Mouse (Mus musculus) hindbrain, embryonic 16.5 days (tissue): ENCODE data around the gene Ryr2. TPM values are rescaled to one million over a fixed set of nuclear protein-coding genes. Genes with fewer than 3 reads are reported as not detected.
"Not testable (repeated sequence)": the region's sequence is repeated elsewhere in the genome, so short reads cannot be mapped to it uniquely, and the experiment has no call there.

Source experiments
- ATAC-seq: fragments of 200-750 bp; cut with Nextera tagmentation; 2 replicates; pipeline ENCODE4 v1.8.0; 2017; ENCODE audit warnings: moderate TSS enrichment, moderate library complexity
- H3K27ac ChIP-seq: fragments of 300-500 bp; sonication (generic); 2 replicates; pipeline ENCODE4 v1.5.1; 2014; ENCODE audit warnings: low read depth, mild to moderate bottlenecking, control low read depth, low read length, moderate library complexity
- H3K27me3 ChIP-seq: fragments of 300-500 bp; sonication (generic); replicated peaks from 2 replicates; pipeline ENCODE4 v1.6.1; 2014; ENCODE audit warnings: low read length; ENCODE audit not compliant: control insufficient read depth, insufficient read depth
- H3K36me3 ChIP-seq: fragments of 300-500 bp; sonication (generic); 2 replicates; pipeline ENCODE4 v1.6.1; 2014; ENCODE audit warnings: mild to moderate bottlenecking, low read length, moderate library complexity, mixed read lengths; ENCODE audit not compliant: control insufficient read depth, insufficient read depth
- H3K4me1 ChIP-seq: fragments of 300-500 bp; sonication (generic); 2 replicates; pipeline ENCODE4 v1.6.1; 2014; ENCODE audit warnings: low read depth, low read length; ENCODE audit not compliant: control insufficient read depth, insufficient read depth
- H3K4me2 ChIP-seq: fragments of 300-500 bp; sonication (generic); 2 replicates; pipeline ENCODE4 v1.6.1; 2014; ENCODE audit warnings: mild to moderate bottlenecking, low read length, control low read depth, moderate library complexity
- H3K4me3 ChIP-seq: fragments of 300-500 bp; sonication (generic); 2 replicates; pipeline ENCODE4 v1.5.1; 2014; ENCODE audit warnings: mild to moderate bottlenecking, low read length, control low read depth, moderate library complexity
- H3K9ac ChIP-seq: fragments of 300-500 bp; sonication (generic); 2 replicates; pipeline ENCODE4 v1.6.1; 2014; ENCODE audit warnings: low read depth, mild to moderate bottlenecking, control low read depth, low read length, moderate library complexity
- H3K9me3 ChIP-seq: fragments of 300-500 bp; sonication (generic); 2 replicates; pipeline ENCODE4 v1.6.1; 2014; ENCODE audit warnings: mild to moderate bottlenecking, low read length, moderate library complexity; ENCODE audit not compliant: control insufficient read depth
- WGBS: fragments of 180-500 bp; shearing (Covaris S2); extraction: QIAGEN DNeasy Blood & Tissue Kit; methylation state at CpG from one replicate; pipeline ENCODE4 v1.1.7; 2014; 5-methylcytosine and 5-hydroxymethylcytosine counted together
- polyA plus RNA-seq: library from polyadenylated mRNA; unstranded; fragments of >200 nt; fragmentation: Nextera tagmentation; extraction: Ambion mirVana; gene quantifications from 2 replicates; pipeline ENCODE4 v1.2.1, GENCODE M21; 2015

Gene Ryr2
- polyA plus RNA-seq: 3.6 and 5.0 TPM in 2 replicates

DNA sequence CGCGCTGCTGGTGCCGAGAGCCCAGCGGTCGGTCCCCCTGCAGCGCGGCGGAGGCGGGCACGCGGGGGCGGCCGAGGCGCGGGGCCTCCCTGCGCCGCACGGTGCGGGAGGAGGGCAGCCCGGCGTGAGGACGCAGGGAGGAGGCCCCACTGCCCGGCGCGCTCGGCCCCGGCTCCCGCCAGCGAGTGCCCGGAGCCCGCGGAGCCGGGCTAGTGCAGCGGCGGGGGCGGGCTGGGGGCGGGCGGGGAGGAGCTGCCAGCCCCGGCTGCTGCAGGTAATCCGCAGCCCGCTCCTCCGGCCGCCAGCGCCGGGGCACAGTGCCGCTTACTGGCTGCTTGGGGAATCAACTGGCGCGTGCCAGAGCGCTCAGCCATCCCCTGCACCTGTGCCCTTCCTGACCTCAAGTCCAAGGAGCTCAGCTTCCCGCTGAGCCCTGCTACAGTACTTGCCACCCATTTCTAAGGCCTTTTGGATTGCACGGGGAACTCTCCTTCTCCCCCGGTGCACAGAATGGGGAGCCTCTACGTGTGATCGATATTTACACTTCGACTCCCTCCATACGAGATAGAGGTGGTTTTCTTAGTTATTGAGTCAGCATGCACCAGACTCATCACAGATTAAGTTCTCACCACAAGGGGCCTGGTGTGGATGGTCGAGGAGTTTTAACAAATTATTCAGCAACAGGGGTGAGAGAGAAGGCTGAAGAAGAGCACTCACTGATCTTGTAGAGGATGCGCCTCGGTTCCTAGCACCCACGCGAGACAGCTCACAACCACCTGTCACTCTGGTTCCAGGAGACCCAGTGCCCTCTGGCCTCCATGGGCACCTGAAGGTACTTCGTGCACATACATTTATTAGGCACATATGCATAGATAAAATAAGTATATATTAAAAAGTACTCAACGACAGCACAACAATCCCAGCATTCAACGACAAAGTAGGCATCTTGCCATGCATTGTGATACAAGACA, at the start of gene Ryr2:
Gene Ryr2, minus strand, starts transcription at position 284 of the 971 bp plus-strand sequence.
- WGBS: 19% methylated on average over 23 of the region's 64 CpGs
- no peaks in the 10 kb centered on the region for H3K9me3 ChIP-seq
- H3K27me3 ChIP-seq: no peaks in the 10 kb centered on the region; the same call in 1 of the 2 replicates
- H3K27ac ChIP-seq: peak within 1 kb of the TSS; percentile 87
- H3K4me1 ChIP-seq: peaks cover 6% of the 10 kb centered on the region
- H3K36me3 ChIP-seq: no peaks in the 10 kb centered on the region
- ATAC-seq: peak; percentile 89
- H3K4me3 ChIP-seq: peak within 1 kb of the TSS; percentile 59
- H3K4me2 ChIP-seq: peak within 1 kb of the TSS; percentile 89
- H3K9ac ChIP-seq: peak within 1 kb of the TSS; percentile 78

DNA sequence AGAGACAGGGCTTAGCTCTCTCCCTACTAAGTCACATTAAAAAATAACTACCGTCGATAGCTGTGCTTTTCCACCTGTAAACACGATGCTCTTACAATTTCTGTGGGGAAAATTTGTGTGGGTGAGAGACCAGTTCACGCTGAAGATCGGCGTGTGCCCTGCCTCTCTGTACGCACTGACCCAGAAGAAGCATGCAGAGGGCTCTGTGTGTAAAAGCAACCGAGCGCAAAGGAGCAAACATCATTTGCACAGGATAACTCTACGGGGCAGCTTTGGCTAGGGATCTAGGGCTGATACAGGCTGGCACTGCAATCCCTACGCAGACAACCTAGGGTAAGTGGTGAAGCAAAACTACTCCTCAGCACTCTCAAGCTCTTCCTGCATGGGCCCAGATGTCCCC, 47.2 kb upstream of the Ryr2 start:
- 73% methylated on average over 11 of the region's 11 CpGs for WGBS
- no peak overlapping the region for H3K4me3 ChIP-seq
- ATAC-seq: peak; percentile 14; the same call in 1 of the 2 replicates
- H3K27me3 ChIP-seq: no peaks in the 10 kb centered on the region
- H3K27ac ChIP-seq: no peak overlapping the region
- H3K9ac ChIP-seq: no peak overlapping the region
- no peak overlapping the region for H3K4me2 ChIP-seq
- H3K9me3 ChIP-seq: no peaks in the 10 kb centered on the region; the same call in 1 of the 2 replicates
- H3K36me3 ChIP-seq: no peaks in the 10 kb centered on the region
- no peaks in the 10 kb centered on the region for H3K4me1 ChIP-seq

DNA sequence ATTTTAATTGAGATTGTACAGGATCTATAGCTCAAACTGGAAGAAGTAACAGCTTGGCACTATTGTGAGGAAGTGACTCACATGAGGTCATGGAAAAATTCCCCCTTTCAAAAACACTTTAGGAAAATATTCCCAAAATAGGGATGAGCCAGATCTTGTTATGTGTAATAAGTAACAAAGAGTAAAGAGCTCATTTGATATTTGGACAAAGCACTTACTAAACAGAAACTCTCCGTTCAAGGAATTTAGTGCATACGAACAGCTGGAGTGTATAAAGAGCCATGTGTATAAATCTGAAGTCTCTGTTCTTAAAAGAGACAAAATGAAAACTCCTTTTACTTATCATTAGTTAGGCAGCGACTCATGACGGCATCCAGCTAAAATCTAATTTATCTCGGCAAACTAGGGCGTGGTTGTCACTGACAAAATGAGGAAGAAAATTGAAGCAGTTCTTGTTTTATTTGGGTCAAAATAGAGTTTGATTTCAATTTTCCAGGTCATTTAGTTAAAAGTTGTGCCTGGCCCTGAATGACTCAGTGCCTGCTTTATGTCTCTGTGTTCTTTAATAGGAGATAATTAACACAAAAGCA, 40.3 kb upstream of the Ryr2 start:
- Histone ChIP-seq H3K9ac (no peak overlapping the region), H3K27ac (no peak overlapping the region), H3K4me2 (no peak overlapping the region), H3K4me3 (no peak overlapping the region), H3K9me3 (no peaks in the 10 kb centered on the region; the same call in 1 of the 2 replicates), H3K27me3 (no peaks in the 10 kb centered on the region), H3K4me1 (no peaks in the 10 kb centered on the region), H3K36me3 (no peaks in the 10 kb centered on the region)
- 65% methylated on average over 6 of the region's 6 CpGs for WGBS
- ATAC-seq: no peak

DNA sequence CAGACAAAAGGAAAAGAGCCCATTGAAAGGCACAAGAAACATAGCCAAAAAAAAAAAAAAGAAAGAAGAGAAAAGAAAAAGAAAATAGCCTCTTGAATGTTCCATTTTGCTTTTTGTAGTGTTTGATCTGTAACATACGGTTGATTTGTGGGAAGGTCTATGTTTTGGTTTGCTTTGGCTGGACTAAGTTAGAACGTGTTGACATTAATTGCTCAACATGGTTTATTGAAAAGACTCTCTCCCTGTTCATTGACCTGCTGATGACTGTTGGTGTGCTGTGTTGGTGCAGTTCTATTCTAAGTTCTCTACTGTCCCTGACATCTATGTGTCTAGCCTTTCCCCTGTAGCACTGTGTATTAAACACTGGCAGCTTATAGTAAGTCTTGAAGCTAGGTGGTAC, 39.7 kb upstream of the Ryr2 start:
- H3K27me3 ChIP-seq: no peaks in the 10 kb centered on the region
- H3K9me3 ChIP-seq: no peaks in the 10 kb centered on the region; the same call in 1 of the 2 replicates
- H3K9ac ChIP-seq: no peak overlapping the region
- no peaks in the 10 kb centered on the region for H3K4me1 ChIP-seq
- H3K27ac ChIP-seq: no peak overlapping the region
- no peak overlapping the region for H3K4me2 ChIP-seq
- ATAC-seq: no peak
- WGBS: 89% methylated on average over 2 of the region's 2 CpGs
- H3K36me3 ChIP-seq: no peaks in the 10 kb centered on the region
- no peak overlapping the region for H3K4me3 ChIP-seq

DNA sequence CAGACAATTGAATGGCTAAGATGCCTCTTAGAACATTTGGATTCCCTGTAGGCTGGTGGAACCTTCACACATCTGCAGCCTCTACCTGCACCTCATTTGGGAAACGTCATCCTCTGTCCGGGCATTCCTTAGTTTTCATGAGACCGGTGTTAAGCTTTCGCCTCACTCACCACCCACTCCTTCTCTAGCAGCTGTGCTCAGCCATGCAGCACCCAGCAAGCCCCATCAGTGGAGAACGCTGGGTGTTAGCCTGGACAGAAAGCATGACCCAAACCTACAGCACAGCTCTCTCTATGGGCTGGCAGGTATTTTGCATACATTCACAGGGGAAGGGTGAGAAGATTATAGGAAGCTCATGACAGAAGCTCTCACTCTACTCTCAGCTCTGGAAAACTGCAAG, 36.6 kb upstream of the Ryr2 start:
- Histone ChIP-seq H3K4me1 (no peaks in the 10 kb centered on the region), H3K36me3 (no peaks in the 10 kb centered on the region), H3K9ac (no peak overlapping the region), H3K9me3 (no peaks in the 10 kb centered on the region; the same call in 1 of the 2 replicates), H3K4me2 (no peak overlapping the region), H3K27me3 (no peaks in the 10 kb centered on the region), H3K4me3 (no peak overlapping the region), H3K27ac (no peak overlapping the region)
- ATAC-seq: no peak
- 92% methylated on average over 5 of the region's 5 CpGs for WGBS

DNA sequence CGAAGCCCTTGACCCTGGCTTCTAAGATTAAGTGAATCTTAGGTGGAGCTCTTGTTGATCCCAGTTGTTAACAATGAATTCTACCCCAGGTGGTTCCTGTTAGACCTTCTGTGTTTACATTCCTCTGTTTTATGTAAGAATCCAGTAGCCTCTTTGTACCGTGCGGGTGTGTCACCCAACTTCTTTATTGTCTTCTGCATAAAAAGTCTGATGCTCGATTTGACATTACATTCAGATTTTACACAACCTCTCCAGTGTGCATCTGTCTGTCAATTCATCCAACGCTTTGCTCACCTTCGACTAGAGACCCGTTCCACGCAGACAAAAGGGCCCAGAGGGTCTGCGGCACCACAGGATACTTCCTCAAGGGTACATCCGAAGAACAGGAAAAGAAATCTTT, 29.7 kb upstream of the Ryr2 start:
- not testable (repeated sequence) for H3K36me3 ChIP-seq, H3K27me3 ChIP-seq, H3K27ac ChIP-seq, H3K9me3 ChIP-seq, H3K4me2 ChIP-seq, H3K4me1 ChIP-seq, H3K9ac ChIP-seq, ATAC-seq, H3K4me3 ChIP-seq
- WGBS: 90% methylated on average over 10 of the region's 10 CpGs

DNA sequence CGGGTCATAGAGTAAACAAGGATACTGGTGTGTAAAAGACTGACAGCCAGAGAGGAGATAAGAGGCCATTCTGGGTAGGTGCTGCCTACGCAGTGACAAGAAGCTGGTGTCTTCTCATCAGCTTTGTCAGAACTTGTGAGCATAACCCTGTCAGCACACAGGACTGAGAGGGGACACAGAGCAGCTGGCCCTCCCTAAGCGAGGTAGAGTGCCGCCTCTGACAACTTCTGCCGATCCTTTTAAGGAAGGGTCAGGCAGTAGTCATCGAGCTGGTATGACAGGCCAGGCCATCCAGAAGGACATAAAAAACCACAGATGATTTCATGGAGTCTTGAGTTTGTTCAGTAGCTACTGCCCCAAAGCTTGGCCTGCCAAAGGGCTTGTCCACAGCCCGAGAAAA, 26.8 kb upstream of the Ryr2 start:
- H3K9me3 ChIP-seq: no peaks in the 10 kb centered on the region
- H3K36me3 ChIP-seq: no peaks in the 10 kb centered on the region
- ATAC-seq: no peak
- H3K4me2 ChIP-seq: no peak overlapping the region
- H3K4me1 ChIP-seq: no peaks in the 10 kb centered on the region; the same call in 1 of the 2 replicates
- H3K4me3 ChIP-seq: no peak overlapping the region
- H3K27ac ChIP-seq: no peak overlapping the region
- H3K9ac ChIP-seq: no peak overlapping the region
- 91% methylated on average over 7 of the region's 7 CpGs for WGBS
- no peaks in the 10 kb centered on the region for H3K27me3 ChIP-seq

DNA sequence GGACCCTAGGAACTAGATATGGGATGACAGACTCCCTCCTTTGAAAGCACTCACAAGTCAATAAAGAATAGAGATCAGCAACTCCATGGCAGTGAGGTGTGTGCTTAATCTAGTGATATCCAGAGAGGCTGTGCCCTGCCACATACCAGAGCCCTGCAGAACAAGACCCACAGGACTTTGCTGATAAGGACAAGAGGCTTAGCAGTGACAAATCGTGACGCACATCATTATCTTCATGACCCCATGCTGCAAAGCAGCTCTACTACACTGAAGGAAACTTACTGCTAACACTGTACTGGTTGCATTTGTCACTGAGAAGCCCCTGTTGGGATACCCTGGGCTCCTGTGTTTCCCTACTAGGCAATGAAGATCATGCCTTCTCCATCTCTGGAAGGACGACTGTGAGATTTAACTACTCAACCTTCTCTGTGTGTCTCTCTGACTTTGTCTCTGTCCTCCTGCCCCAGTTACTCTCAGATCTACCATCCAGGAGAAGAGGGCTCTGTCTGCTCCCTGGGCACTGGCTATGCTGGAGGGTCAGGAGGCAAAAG, 25.5 kb upstream of the Ryr2 start:
- H3K9me3 ChIP-seq: no peaks in the 10 kb centered on the region
- H3K27me3 ChIP-seq: no peaks in the 10 kb centered on the region
- H3K4me2 ChIP-seq: no peak overlapping the region
- H3K36me3 ChIP-seq: no peaks in the 10 kb centered on the region
- H3K4me3 ChIP-seq: no peak overlapping the region
- no peaks in the 10 kb centered on the region; the same call in 1 of the 2 replicates for H3K4me1 ChIP-seq
- no peak overlapping the region for H3K27ac ChIP-seq
- 82% methylated on average over 3 of the region's 3 CpGs for WGBS
- no peak overlapping the region for H3K9ac ChIP-seq
- ATAC-seq: no peak

DNA sequence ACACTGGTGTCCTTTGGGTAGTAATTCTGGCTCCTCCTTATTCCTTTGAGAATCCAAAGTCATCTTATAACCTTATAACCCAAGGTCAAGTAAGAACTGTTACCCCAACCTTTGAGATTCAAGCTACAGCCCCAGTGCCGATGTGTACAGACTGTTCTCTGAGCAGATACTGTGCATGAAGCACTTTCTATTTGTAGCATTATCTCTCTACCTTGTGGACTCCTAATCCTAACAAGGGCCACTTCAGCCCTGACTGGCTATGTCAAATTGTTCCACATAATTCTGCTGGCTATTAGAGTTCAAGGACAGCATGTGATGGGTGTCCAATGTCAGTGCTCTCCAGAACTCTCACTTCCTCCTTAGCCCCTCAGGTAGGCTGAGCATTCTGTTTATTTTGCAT, 22.4 kb upstream of the Ryr2 start:
- Histone ChIP-seq H3K36me3 (no peaks in the 10 kb centered on the region), H3K4me3 (no peak overlapping the region), H3K4me2 (no peak overlapping the region), H3K4me1 (no peaks in the 10 kb centered on the region; the same call in 1 of the 2 replicates), H3K27ac (no peak overlapping the region), H3K9me3 (no peaks in the 10 kb centered on the region), H3K9ac (no peak overlapping the region), H3K27me3 (no peaks in the 10 kb centered on the region)
- no peak for ATAC-seq
- 95% methylated on average over 1 of the region's 1 CpGs for WGBS
